Mouse (Mus musculus): ENCODE results near the gene Cela3b.
A peak's percentile ranks its signal among the peaks of the same experiment; 100 is the strongest.
"Not testable (repeated sequence)": the region's sequence is repeated elsewhere in the genome, so short reads cannot be mapped to it uniquely, and the experiment has no call there.

Cela3b gene

GRCm38 (mm10) chr4:137417712-137418564 lies 12.4 kb downstream of the Cela3b start:
- no peak for DNase-seq (ENCODE audit: inconsistent ontology term)

DNA sequence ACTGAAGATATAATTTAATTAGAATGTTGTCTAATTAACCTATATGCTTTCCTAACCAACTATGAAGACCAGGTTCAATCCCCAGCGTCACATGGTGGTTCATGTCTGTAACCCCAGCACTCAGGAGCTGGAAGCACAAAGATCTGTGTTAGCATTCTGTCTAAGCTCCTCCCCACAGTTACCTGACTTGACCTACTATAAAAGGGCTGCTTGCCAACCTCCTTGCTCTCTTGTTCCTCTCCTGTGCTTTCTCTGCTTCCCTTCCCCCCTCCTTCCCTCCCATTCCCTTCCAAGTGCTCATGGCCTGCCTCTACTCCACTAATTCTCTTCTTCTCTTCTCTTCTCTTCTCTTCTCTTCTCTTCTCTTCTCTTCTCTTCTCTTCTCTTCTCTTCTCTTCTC lies 15.4 kb downstream of the Cela3b start:
- DNase-seq (ENCODE audit: inconsistent ontology term) = no peak

DNA sequence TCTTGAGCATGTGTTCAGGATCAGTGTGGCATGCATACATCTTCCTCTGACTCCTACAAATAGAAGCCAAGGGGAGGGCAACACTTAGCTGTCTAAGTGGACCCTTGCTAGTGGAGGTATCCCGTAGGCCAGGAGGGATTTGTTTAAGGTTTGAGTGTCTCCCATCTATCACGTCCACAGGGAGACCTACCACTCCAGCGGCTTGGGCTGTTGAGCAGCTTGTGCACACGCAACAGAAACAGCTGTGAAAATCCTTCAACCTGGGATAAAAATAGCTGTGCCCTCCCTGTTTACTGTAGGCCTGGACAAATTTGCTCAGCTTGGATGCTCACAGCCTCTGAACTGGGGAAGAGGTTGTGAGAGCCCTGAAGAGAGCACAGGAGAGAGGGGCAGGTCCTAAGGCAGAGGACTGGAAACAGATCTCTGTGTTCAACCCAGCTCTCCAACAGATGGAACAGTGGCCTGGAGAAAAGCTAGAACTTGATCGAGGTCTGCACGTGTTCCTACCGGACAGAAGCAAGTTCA lies 18.1 kb downstream of the Cela3b start:
- not testable (repeated sequence) for DNase-seq (ENCODE audit: inconsistent ontology term)

DNA sequence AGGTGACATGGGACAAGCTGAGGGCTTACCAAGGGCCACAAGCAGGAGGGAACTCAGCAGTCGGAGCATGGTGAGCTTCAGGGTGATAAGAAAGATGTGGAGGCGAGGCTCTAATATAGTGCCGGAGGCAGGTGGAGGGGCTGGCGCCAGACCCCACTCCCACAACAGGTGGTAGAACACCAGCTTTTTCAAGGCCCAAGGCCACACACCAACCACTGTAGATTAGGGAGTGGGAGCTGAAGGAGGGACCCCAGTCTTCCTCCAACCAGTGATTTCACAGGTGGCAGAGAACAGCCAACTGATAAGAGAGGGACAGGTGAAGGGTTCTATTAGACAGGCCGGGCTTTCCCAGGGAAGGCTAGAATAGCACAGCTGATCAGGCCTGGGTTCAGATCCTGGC lies 20.6 kb downstream of the Cela3b start, which contains the start of gene Cela3a:
Gene Cela3a (minus strand): TSS at position 101 of the 400 bp plus-strand sequence.
- no peak for DNase-seq (ENCODE audit: inconsistent ontology term)

- DNase-seq (ENCODE audit: inconsistent ontology term) = no peak
These were observed 24.8 kb downstream of the Cela3b start for GRCm38 (mm10) chr4:137405571-137405970.

DNA sequence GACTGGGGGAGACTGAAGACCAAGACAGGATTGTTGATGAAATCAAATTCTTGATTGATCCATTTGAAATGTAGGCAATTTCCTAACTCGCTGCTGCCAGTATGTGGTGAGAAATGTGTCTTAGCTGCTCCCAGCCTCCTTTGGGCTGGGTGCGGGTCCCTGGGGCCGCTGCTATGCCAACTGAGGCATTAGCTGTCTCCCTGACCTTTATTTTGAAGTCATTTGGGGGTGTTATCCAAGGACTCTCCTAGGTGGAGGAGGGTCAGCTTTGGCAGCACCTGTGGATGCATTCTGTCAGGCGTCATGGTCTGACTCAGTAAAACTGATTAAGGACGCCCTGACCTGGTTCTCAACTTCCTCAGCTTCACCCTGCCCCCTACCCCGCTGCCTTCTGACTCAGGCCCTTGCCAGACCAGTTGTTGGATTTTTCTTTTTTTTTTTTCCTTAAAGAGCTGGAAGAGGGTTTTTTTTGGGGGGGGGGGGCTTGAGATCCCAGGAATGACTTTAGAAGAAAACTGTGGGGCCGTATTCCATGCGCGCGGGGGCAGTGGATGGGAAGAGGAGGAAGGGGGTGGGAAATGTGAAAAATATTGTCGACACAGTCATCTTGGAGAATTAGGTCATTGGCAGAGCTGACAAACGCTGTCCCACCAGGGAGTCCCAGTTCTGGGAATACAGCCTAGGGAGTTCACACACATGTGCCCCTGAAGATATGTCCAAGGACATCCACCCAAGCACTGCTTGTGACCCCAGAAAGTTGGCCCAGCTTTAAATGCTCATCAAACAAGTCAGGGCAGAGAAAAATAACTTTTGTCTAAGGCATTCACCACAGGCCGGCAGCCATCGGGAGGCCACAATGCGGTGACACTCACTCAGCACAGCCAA lies 33.5 kb downstream of the Cela3b start:
- peak; percentile 90 for DNase-seq (ENCODE audit: inconsistent ontology term)

DNA sequence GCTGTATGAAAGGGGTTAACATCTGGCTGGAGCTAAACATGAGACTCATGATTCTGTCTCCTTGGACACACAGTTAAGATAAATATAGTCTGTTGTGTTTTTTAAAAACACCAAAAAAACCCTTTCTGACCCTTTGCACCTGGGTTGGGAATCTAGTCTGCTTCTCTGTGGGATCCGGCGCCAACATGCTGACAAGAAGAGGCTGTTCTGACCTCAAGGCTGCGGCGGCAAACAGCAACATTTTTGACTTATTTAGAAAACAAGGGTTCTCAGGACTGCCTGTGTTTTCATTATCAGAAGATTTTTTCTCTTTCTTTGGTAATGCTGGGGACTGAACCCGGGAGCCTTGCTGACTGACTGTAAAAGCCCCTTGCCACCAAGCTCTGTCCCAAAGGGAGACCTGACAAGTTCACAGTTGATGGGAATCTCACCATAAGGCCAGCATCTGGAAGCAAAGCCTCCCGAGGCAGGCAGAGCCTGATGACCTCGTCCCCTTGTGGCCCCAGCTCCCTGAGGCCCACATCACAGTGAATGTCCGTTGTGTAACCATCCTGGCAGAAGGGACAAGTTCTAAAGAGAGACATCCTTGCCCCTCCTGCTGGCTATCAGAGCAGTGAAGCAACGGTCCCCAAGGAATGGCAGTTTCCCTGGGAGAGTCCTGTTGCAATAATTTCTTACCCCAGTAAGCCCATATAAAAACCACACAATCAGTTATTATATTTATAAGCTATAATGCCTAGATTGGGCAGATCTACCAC lies 36.8 kb downstream of the Cela3b start:
- DNase-seq (ENCODE audit: inconsistent ontology term) = no peak

DNA sequence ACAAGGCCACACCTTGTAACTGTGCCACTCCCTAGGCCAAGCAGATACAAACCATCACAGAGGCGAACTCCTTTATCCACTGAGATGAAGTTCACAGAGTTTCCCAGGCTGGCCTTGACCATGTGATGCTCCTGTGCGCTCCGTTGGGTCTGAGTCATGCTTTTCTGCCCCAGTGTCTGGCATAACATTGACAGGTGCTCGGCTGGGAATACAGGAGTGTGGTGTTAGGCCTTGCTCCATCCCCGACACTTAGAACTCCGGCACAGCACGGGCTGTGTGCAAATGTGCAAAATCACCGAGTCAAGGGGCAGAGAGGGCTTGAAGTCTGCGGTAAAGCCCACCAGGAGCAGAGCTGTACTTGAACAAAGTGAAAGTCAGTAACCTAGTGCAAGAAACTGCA lies 37.5 kb downstream of the Cela3b start:
- DNase-seq (ENCODE audit: inconsistent ontology term) = no peak

DNA sequence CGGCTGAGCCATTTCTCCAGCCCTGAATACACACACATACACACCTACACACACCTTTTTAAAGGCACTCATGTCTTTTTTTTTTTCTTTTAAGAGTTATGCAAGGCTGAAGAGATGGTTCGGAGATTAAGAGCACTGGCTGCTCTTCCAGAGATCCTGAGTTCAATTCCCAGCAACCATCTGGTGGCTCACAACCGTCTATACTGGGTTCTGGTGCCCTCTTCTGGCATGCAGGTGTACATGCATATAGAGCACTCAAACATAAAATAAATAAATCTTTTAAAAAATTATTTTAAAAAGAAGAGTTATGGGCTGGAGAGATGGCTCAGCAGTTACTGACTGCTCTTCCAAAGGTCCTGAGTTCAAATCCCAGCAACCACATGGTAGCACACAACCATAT lies 39.1 kb downstream of the Cela3b start:
- DNase-seq (ENCODE audit: inconsistent ontology term) = no peak

- no peak for DNase-seq (ENCODE audit: inconsistent ontology term)
These were observed 40.1 kb downstream of the Cela3b start for GRCm38 (mm10) chr4:137390196-137390595.

DNA sequence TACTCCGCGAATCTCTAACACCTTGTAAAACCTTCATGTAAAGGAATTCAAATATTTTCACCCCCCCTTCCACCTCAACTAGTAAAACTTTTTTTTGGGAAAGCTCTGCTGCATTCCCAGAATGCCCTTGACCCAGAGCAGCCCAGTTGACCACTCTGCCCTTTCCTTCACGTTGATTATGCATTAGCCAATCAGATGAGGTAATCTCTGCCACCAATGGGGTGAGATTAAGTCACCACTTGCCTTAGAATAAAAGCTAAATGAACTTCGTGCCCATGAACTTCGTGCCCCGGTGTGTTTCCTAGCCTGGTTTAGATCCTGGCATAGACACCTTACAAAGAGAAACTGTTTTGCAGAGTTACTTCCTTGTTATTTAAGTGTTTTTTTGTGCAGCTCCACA lies 41.4 kb downstream of the Cela3b start:
- no peak for DNase-seq (ENCODE audit: inconsistent ontology term)

GRCm38 (mm10) chr4:137388059-137388794 lies 42.1 kb downstream of the Cela3b start:
- DNase-seq (ENCODE audit: inconsistent ontology term) = peak; percentile 92

DNA sequence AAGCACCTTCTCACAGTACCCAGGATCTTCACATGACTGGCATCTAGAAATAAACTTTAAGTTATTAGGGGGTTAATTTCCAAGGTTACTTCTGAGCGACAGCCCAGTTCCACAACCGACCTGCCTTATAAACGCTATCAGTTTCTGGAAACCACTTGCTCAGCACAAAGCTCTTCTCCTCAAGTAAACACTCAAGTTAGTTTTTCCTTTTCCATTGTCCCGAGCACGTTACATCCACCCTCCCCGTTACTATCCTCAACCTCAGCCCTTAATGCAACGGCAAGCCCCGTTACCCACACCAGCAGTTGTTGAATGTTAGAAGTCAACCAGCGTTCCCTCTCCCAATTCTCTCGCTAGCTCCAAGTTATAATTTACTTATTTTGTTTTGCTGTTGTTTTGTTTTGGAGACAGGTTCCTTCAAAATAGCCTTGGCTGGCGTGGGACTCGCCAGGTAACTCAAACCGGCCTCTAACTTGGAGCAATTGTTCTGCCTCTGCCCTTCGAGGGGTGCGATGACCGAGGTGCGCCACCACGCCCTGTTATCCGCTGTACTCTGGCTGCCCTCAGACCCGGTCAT lies 42.8 kb downstream of the Cela3b start:
- no peak for DNase-seq (ENCODE audit: inconsistent ontology term)

DNA sequence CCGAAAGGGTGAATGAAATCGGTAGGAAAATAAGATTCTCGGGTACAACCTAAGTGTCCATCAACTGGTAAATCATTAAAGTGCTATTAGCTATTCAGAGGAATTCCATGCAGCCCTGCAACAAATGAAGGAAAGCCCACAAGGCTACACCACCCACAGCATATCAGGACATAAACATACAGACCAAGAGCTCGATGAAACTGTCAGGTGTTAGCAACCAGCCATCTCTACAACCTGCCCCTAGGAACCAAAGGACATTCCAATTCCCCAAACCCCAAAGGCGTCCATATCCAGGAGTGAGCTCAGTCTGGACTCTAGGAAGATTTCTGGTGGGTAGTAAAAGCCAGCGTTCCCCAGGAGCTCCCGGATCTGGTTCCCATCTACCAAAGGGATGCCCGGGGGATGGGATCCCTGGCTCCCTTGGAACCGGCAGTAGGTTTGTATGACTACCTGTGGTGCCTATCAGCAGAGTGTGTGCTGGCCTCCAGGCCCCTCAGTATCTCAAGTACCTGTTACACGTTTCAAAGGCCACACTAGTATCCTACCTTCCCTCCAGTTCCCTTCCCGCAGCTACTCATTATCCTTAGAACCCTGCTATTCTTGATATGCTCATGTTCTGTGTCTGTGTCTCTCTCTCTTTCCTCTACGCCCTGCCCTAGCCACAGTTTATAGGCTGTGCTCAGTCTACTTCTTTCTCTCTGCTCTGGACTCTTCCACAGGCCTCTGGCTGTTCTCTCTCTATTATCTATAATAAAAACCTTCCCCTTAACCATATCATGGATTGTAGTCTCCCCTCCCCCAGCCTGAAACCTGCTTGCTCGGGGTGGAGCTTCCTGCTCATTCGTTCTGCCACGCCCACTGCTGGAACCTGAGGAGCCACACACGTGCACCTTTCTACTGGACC lies 49.4 kb downstream of the Cela3b start:
- DNase-seq (ENCODE audit: inconsistent ontology term) = no peak

GRCm38 (mm10) chr4:137379713-137380255 lies 50.6 kb downstream of the Cela3b start:
- no peak for DNase-seq (ENCODE audit: inconsistent ontology term)

DNA sequence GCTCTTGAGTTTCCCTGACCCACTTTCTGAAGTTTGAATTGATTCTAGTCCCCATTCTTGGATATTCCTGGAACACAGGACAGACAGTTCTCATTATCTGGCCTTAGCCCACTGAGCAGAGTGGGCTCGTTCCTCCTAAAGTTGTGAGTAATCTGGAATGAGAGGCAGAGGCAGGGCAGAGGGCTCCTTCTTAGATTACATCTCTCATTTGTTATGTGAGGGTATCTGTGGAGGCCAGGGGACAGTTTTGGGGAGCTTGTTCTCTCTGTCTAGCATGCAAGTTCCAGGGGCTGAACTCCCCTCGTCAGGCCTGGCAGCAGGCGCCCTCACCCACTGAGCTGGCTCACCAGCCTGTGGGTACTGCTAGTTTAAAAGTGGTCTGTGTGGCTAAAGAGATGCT lies 51.3 kb downstream of the Cela3b start:
- DNase-seq (ENCODE audit: inconsistent ontology term) = no peak

DNA sequence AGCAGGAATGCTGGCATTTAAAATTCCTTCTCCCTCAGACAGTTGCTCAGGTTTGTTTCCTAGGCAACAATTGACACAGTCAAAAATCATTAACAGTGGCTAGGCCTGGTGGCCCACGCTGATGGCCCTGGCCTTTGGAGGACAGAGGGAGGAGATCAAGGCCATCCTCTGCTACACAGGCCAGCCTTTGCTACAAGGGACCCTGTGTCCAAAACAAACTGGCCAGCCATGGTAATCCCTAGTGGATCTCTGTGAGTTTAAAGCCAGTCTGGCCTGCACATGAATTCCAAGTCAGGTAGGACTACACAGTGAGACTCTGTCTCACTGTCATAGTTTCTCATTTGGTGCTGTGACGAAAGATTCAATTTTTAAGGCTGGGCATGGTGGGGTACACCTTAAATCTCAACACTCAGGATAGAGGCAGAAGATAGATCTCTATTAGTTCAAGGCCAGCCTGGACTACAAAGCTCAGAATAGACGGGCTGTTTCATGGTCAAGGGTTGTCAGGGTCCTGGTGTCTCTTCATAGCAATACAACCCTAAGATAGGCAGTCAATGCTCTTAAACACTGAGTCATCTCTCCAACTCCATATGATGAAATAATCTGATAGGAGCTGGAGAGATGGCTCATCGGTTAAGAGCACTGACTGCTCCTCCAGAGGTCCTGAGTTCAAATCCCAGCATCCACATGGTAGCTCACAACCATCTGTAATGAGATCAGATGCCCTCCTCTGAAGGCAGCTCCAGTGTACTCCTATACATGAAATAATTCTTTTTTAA lies 52.6 kb downstream of the Cela3b start:
- DNase-seq (ENCODE audit: inconsistent ontology term) = no peak

DNA sequence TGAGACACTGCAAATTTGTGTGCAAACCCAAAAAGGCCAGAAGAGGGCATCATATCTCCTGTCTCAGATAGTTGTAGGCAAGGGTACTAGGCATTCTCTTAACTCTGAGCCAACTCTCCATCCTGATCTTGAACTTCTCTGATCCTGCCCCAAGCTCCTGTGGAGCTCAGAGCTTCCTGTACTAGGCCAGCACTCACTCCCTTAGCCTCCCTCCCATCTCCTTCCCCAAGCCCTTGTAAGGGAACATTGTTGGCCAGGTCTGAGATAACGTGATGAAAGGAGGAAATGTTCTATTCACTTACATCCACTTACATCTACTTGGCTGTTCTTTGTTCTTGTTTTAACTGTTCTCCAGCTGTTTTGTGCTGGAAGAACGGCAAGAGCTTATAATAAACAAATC lies 53.6 kb downstream of the Cela3b start:
- DNase-seq (ENCODE audit: inconsistent ontology term) = no peak
